ENCODE assay signal across 11 mouse cellular contexts in genomic region chrX:136139640-136140004, GRCm38 (mm10). TPM values are rescaled to one million over a fixed set of nuclear protein-coding genes. Genes with fewer than 3 reads are reported as not detected.
A peak's percentile ranks its signal among the peaks of the same experiment; 100 is the strongest.
DNase-seq lines count a peak whose midpoint lies in the region; ATAC-seq and TF ChIP-seq lines count a peak whose summit lies in the region.
"Not testable (repeated sequence)": the region's sequence is repeated elsewhere in the genome, so short reads cannot be mapped to it uniquely, and the experiment has no call there.
"Had no signal": no experiment of that assay in that cellular context is flagged by ENCODE, and none has a peak within 500 bp of the region (broad histone marks: within the 10 kb centered on the region; RNA-seq: fewer than 3 reads in every experiment).

No protein-coding gene starts in this region.

- 34% methylated on average over 5 of the region's 5 CpGs for WGBS in bone marrow, adult 2 months
- WGBS in embryonic facial prominence, embryonic 14.5 days = 37% methylated on average over 5 of the region's 5 CpGs
- WGBS in heart, embryonic 11.5 days (ENCODE audit: insufficient replicate concordance) = 19% methylated on average over 5 of the region's 5 CpGs
- WGBS in hindbrain, embryonic 16.5 days = 37% methylated on average over 5 of the region's 5 CpGs
- 47% methylated on average over 5 of the region's 5 CpGs for WGBS in limb, embryonic 11.5 days
- WGBS in lung, adult 2 months = 33% methylated on average over 5 of the region's 5 CpGs
- WGBS in midbrain, postnatal 0 days = 21% methylated on average over 5 of the region's 5 CpGs

- ATAC-seq in embryonic facial prominence, embryonic 14.5 days (ENCODE audit: low read depth); hindbrain, embryonic 16.5 days; limb, embryonic 11.5 days (ENCODE audit: insufficient number of reproducible peaks, low FRiP score, low TSS enrichment, low read depth); midbrain, postnatal 0 days (ENCODE audit: low FRiP score): not testable (repeated sequence)
- peak; percentile 10; the same call in 1 of the 2 replicates for ATAC-seq in heart, embryonic 11.5 days (replicated peaks; ENCODE audit: insufficient number of reproducible peaks, low FRiP score, low TSS enrichment)

- not testable (repeated sequence) for H3K36me3 ChIP-seq in embryonic facial prominence, embryonic 14.5 days (ENCODE audit: control insufficient read depth, insufficient read depth, low read length); heart, embryonic 11.5 days (ENCODE audit: control insufficient read depth, insufficient read depth, low read length); hindbrain, embryonic 16.5 days (ENCODE audit: control insufficient read depth, insufficient read depth, low read length); limb, embryonic 11.5 days (ENCODE audit: control insufficient read depth, insufficient read depth, low read length); midbrain, postnatal 0 days (ENCODE audit: insufficient read depth, low read length)

- DNase-seq in embryonic facial prominence, embryonic 14.5 days (ENCODE audit: low spot score); limb, embryonic 11.5 days (ENCODE audit: low spot score); lung, adult 2 months; midbrain, postnatal 0 days (ENCODE audit: low spot score): not testable (repeated sequence)

- peak overlapping the region; percentile 44 for H3K4me2 ChIP-seq in embryonic facial prominence, embryonic 14.5 days (ENCODE audit: low read depth, low read length)
- peak overlapping the region; percentile 55 for H3K4me2 ChIP-seq in heart, embryonic 11.5 days
- H3K4me2 ChIP-seq in hindbrain, embryonic 16.5 days (ENCODE audit: low read length) = peak overlapping the region; percentile 57
- peak overlapping the region; percentile 38 for H3K4me2 ChIP-seq in limb, embryonic 11.5 days (ENCODE audit: low read depth, severe bottlenecking)
- peak overlapping the region; percentile 49 for H3K4me2 ChIP-seq in midbrain, postnatal 0 days (ENCODE audit: low read depth, low read length, poor library complexity, severe bottlenecking)

- H3K9ac ChIP-seq in embryonic facial prominence, embryonic 14.5 days (ENCODE audit: low read depth, low read length); limb, embryonic 11.5 days (ENCODE audit: low read length): not testable (repeated sequence)
- peak overlapping the region; percentile 62; the same call in 1 of the 2 replicates for H3K9ac ChIP-seq in heart, embryonic 11.5 days (ENCODE audit: low read depth, low read length)
- peak overlapping the region; percentile 55 for H3K9ac ChIP-seq in hindbrain, embryonic 16.5 days (ENCODE audit: low read depth, low read length)
- H3K9ac ChIP-seq in midbrain, postnatal 0 days (replicated peaks; ENCODE audit: low read length, poor library complexity, severe bottlenecking) = 0 out of 2 replicates have a peak overlapping the region, but pooled peaks have one; percentile 8

- not testable (repeated sequence) for TF ChIP-seq CTCF in bone marrow, adult 2 months (IDR thresholded peaks at IDR 0.05; ENCODE audit: control insufficient read depth, insufficient read depth, low read length); lung, adult 2 months (IDR thresholded peaks at IDR 0.05; ENCODE audit: insufficient read depth, low read length); midbrain, postnatal 0 days (IDR thresholded peaks at IDR 0.05)

- H3K9me3 ChIP-seq in embryonic facial prominence, embryonic 14.5 days (ENCODE audit: control insufficient read depth, low read length); heart, embryonic 11.5 days (replicated peaks; ENCODE audit: control insufficient read depth, low read length); hindbrain, embryonic 16.5 days (ENCODE audit: control insufficient read depth, low read length); limb, embryonic 11.5 days (ENCODE audit: control insufficient read depth, low read length); midbrain, postnatal 0 days (ENCODE audit: low read length): not testable (repeated sequence)

- not testable (repeated sequence) for H3K27ac ChIP-seq in bone marrow, adult 2 months (ENCODE audit: control insufficient read depth, insufficient read depth, low read depth, low read length, poor library complexity); embryonic facial prominence, embryonic 14.5 days (replicated peaks; ENCODE audit: low read depth, low read length); heart, embryonic 11.5 days (ENCODE audit: low read depth, low read length); hindbrain, embryonic 16.5 days (ENCODE audit: low read depth, low read length); limb, embryonic 11.5 days (replicated peaks; ENCODE audit: low read depth, low read length); midbrain, postnatal 0 days (ENCODE audit: low read depth, low read length)

- TF ChIP-seq POLR2A in bone marrow, adult 2 months (IDR thresholded peaks at IDR 0.05; ENCODE audit: borderline replicate concordance, control insufficient read depth, low read depth, low read length); lung, adult 2 months (IDR thresholded peaks at IDR 0.05; ENCODE audit: borderline replicate concordance, extremely low read depth, low read depth, low read length): not testable (repeated sequence)

- H3K27me3 ChIP-seq in embryonic facial prominence, embryonic 14.5 days (replicated peaks; ENCODE audit: control insufficient read depth, insufficient read depth, low read length); heart, embryonic 11.5 days (ENCODE audit: control insufficient read depth, insufficient read depth, low read length); hindbrain, embryonic 16.5 days (replicated peaks; ENCODE audit: control insufficient read depth, insufficient read depth, low read length); limb, embryonic 11.5 days (ENCODE audit: control insufficient read depth, insufficient read depth, low read length); midbrain, postnatal 0 days (ENCODE audit: insufficient read depth, low read length): not testable (repeated sequence)

- H3K4me1 ChIP-seq in bone marrow, adult 2 months (ENCODE audit: control insufficient read depth, insufficient read depth, low read length); embryonic facial prominence, embryonic 14.5 days (ENCODE audit: control insufficient read depth, insufficient read depth, low read length); heart, embryonic 11.5 days (ENCODE audit: control insufficient read depth, insufficient read depth, low read length); hindbrain, embryonic 16.5 days (ENCODE audit: control insufficient read depth, insufficient read depth, low read depth, low read length); limb, embryonic 11.5 days (ENCODE audit: control insufficient read depth, insufficient read depth, low read length); lung, adult 2 months (ENCODE audit: control insufficient read depth, insufficient read depth, low read length); midbrain, postnatal 0 days (ENCODE audit: insufficient read depth, low read length): not testable (repeated sequence)

- H3K4me3 ChIP-seq in bone marrow, adult 2 months (replicated peaks; ENCODE audit: control insufficient read depth, low read depth, low read length) = peak overlapping the region; percentile 55
- H3K4me3 ChIP-seq in embryonic facial prominence, embryonic 14.5 days (ENCODE audit: low read depth, low read length) = peak overlapping the region; percentile 33
- peak overlapping the region; percentile 43 for H3K4me3 ChIP-seq in heart, embryonic 11.5 days (ENCODE audit: low read depth, low read length)
- H3K4me3 ChIP-seq in hindbrain, embryonic 16.5 days (ENCODE audit: low read length) = peak overlapping the region; percentile 44
- peak overlapping the region; percentile 24 for H3K4me3 ChIP-seq in limb, embryonic 11.5 days (ENCODE audit: low read depth, low read length)
- H3K4me3 ChIP-seq in lung, adult 2 months (replicated peaks; ENCODE audit: extremely low read depth, low read depth, low read length) = peak overlapping the region; percentile 24
- peak overlapping the region; percentile 34 for H3K4me3 ChIP-seq in midbrain, postnatal 0 days (ENCODE audit: low read depth, low read length)

RNA-seq across cellular contexts. Expression of gene Bex4, which starts 0.8 kb away (rescaled TPM):
- 15.6 and 15.8 TPM in 2 replicates for polyA plus RNA-seq in bone marrow, adult 2 months (2011; ENCODE audit: insufficient read depth, insufficient read length, low replicate concordance, missing spikeins)
- 34.1 and 35.0 TPM in 2 replicates for polyA plus RNA-seq in embryonic facial prominence, embryonic 14.5 days (2014; fragmentation: Nextera tagmentation; extraction: Ambion mirVana)
- 221 and 236 TPM in 2 replicates for polyA plus RNA-seq in heart, embryonic 11.5 days (2014; fragmentation: Nextera tagmentation; extraction: Ambion mirVana)
- polyA plus RNA-seq in hindbrain, embryonic 16.5 days (2015; fragmentation: Nextera tagmentation; extraction: Ambion mirVana) = 137 and 140 TPM in 2 replicates
- 74.2 and 81.7 TPM in 2 replicates for polyA plus RNA-seq in limb, embryonic 11.5 days (2014; fragmentation: Nextera tagmentation; extraction: Ambion mirVana)
- 10.8 and 12.0 TPM in 2 replicates for polyA plus RNA-seq in lung, adult 2 months (2012; rRNA removed)
- 66.6 and 75.0 TPM in 2 replicates for total RNA-seq in midbrain, postnatal 0 days (2014; rRNA removed)
- polyA plus RNA-seq in midbrain, postnatal 0 days (2015; fragmentation: Nextera tagmentation; extraction: Ambion mirVana) = 189 and 207 TPM in 2 replicates
- total RNA-seq: gastrocnemius, postnatal 36 days had no signal
- polyA plus RNA-seq: CD4-positive, CD25-positive, alpha-beta regulatory T cell, adult 4 months had no signal

RNA-seq across cellular contexts. Expression of gene Tceal8, which starts 32.5 kb away (rescaled TPM):
- 36.6 and 47.6 TPM in 2 replicates for polyA plus RNA-seq in bone marrow, adult 2 months (2011; ENCODE audit: insufficient read depth, insufficient read length, low replicate concordance, missing spikeins)
- polyA plus RNA-seq in embryonic facial prominence, embryonic 14.5 days (2014; fragmentation: Nextera tagmentation; extraction: Ambion mirVana) = 216 and 224 TPM in 2 replicates
- polyA plus RNA-seq in heart, embryonic 11.5 days (2014; fragmentation: Nextera tagmentation; extraction: Ambion mirVana) = 281 and 290 TPM in 2 replicates
- 121 and 134 TPM in 2 replicates for polyA plus RNA-seq in hindbrain, embryonic 16.5 days (2015; fragmentation: Nextera tagmentation; extraction: Ambion mirVana)
- 225 and 230 TPM in 2 replicates for polyA plus RNA-seq in limb, embryonic 11.5 days (2014; fragmentation: Nextera tagmentation; extraction: Ambion mirVana)
- 4.5 and 11.4 TPM in 2 replicates for polyA plus RNA-seq in lung, adult 2 months (2012; rRNA removed)
- total RNA-seq in midbrain, postnatal 0 days (2014; rRNA removed) = 84.0 and 99.7 TPM in 2 replicates
- 133 and 135 TPM in 2 replicates for polyA plus RNA-seq in midbrain, postnatal 0 days (2015; fragmentation: Nextera tagmentation; extraction: Ambion mirVana)

RNA-seq across cellular contexts. Expression of gene Nxf3, which starts 54.6 kb away (rescaled TPM):
- polyA plus RNA-seq in bone marrow, adult 2 months (2011; ENCODE audit: insufficient read depth, insufficient read length, low replicate concordance, missing spikeins) = 0.65 TPM in 1 of 2 replicates, not detected in the other
- polyA plus RNA-seq in embryonic facial prominence, embryonic 14.5 days (2014; fragmentation: Nextera tagmentation; extraction: Ambion mirVana) = 0.06 TPM in 1 of 2 replicates, not detected in the other
- 0.53 and 0.56 TPM in 2 replicates for polyA plus RNA-seq in heart, embryonic 11.5 days (2014; fragmentation: Nextera tagmentation; extraction: Ambion mirVana)
- not detected in 2 replicates for polyA plus RNA-seq in hindbrain, embryonic 16.5 days (2015; fragmentation: Nextera tagmentation; extraction: Ambion mirVana)
- 0.07 and 0.09 TPM in 2 replicates for polyA plus RNA-seq in limb, embryonic 11.5 days (2014; fragmentation: Nextera tagmentation; extraction: Ambion mirVana)
- polyA plus RNA-seq in lung, adult 2 months (2012; rRNA removed) = 0.04 and 0.06 TPM in 2 replicates
- total RNA-seq in midbrain, postnatal 0 days (2014; rRNA removed) = 0.14 and 0.71 TPM in 2 replicates
- 0.05 and 0.10 TPM in 2 replicates for polyA plus RNA-seq in midbrain, postnatal 0 days (2015; fragmentation: Nextera tagmentation; extraction: Ambion mirVana)
- total RNA-seq: gastrocnemius, postnatal 36 days; heart, postnatal 4 days; left cerebral cortex, adult 18-20 months had no signal
- polyA plus RNA-seq: CD4-positive, CD25-positive, alpha-beta regulatory T cell, adult 4 months had no signal
